Mouse (Mus musculus): ENCODE measurements around the gene Btbd3.
A peak's percentile ranks its signal among the peaks of the same experiment; 100 is the strongest.

DNA sequence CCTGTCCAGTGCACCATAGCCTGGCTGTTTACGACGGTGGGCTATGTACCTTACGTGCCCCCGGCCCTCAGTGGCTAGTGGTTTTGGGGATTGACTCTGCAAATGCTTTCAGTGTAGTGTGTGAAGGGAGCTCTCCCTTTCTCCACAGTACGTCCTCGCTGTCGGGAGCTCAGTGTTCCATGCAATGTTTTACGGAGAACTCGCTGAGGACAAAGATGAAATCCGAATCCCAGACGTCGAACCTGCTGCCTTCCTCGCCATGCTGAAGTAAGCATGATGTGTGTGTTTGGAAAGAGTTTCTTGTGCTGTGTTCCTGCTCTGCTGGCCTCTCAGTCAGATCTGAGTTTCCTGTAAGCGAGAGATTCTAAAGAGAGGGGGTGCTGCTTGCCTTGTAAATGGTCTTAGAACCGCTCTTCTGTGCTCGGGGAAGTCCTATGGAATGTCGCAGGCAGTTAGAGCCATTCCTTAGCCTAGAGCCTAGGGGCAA is 23.9 kb downstream of the Btbd3 start:
- TF ChIP-seq CTCF (IDR thresholded peaks at IDR 0.05; ENCODE audit: low read depth), result peak; percentile 28
- no peak for TF ChIP-seq EP300 (IDR thresholded peaks at IDR 0.05; ENCODE audit: low read depth)

Measured in liver, postnatal 0 days (tissue).